Mouse (Mus musculus) forebrain, embryonic 11.5 days (tissue): ENCODE results near the gene Crnkl1. TPM values are rescaled to one million over a fixed set of nuclear protein-coding genes. Genes with fewer than 3 reads are reported as not detected.
A peak's percentile ranks its signal among the peaks of the same experiment; 100 is the strongest.

Experiments
- ATAC-seq: fragments of 200-750 bp; cut with Nextera tagmentation; replicated peaks from 2 replicates; pipeline ENCODE4 v1.8.0; 2017; ENCODE audit warnings: moderate TSS enrichment; ENCODE audit not compliant: low FRiP score
- DNase-seq: peaks from one replicate; pipeline ENCODE4 v3.0.0-alpha.2; 2017; ENCODE audit warnings: low spot score
- H3K27ac ChIP-seq: fragments of 300-500 bp; sonication (generic); 2 replicates; pipeline ENCODE4 v1.5.1; 2014; ENCODE audit warnings: low read depth, low read length
- H3K27me3 ChIP-seq: fragments of 300-500 bp; sonication (generic); 2 replicates; pipeline ENCODE4 v1.6.1; 2014; ENCODE audit warnings: mild to moderate bottlenecking, low read length, mixed read lengths; ENCODE audit not compliant: control insufficient read depth, insufficient read depth
- H3K36me3 ChIP-seq: fragments of 300-500 bp; sonication (generic); 2 replicates; pipeline ENCODE4 v1.6.1; 2014; ENCODE audit warnings: mild to moderate bottlenecking, low read length, moderate library complexity, mixed read lengths; ENCODE audit not compliant: control insufficient read depth, insufficient read depth
- H3K4me1 ChIP-seq: fragments of 300-500 bp; sonication (generic); replicated peaks from 2 replicates; pipeline ENCODE4 v1.6.1; 2014; ENCODE audit warnings: low read length, mixed read lengths; ENCODE audit not compliant: control insufficient read depth, insufficient read depth
- H3K4me2 ChIP-seq: fragments of 300-500 bp; sonication (generic); 2 replicates; pipeline ENCODE4 v1.6.1; 2014; ENCODE audit warnings: low read depth, mild to moderate bottlenecking, low read length, moderate library complexity, mixed read lengths; ENCODE audit not compliant: severe bottlenecking
- H3K4me3 ChIP-seq: fragments of 300-500 bp; sonication (generic); 2 replicates; pipeline ENCODE4 v1.5.1; 2014; ENCODE audit warnings: low read depth, low read length
- H3K9ac ChIP-seq: fragments of 300-500 bp; sonication (generic); 2 replicates; pipeline ENCODE4 v1.6.1; 2014; ENCODE audit warnings: low read length
- H3K9me3 ChIP-seq: fragments of 300-500 bp; sonication (generic); 2 replicates; pipeline ENCODE4 v1.6.1; 2016; ENCODE audit warnings: low read length, mixed read lengths; ENCODE audit not compliant: control insufficient read depth
- WGBS: fragments of 180-500 bp; shearing (Covaris S2); extraction: QIAGEN DNeasy Blood & Tissue Kit; methylation state at CpG from one replicate; pipeline ENCODE4 v1.1.7; 2014; 5-methylcytosine and 5-hydroxymethylcytosine counted together
- polyA plus RNA-seq: library from polyadenylated mRNA; unstranded; fragments of >200 nt; fragmentation: Nextera tagmentation; extraction: Ambion mirVana; gene quantifications from 2 replicates; pipeline ENCODE4 v1.2.1, GENCODE M21; 2014

The Crnkl1 gene
- polyA plus RNA-seq, 1 experiment from 2014 or later, result 45.0 TPM

DNA sequence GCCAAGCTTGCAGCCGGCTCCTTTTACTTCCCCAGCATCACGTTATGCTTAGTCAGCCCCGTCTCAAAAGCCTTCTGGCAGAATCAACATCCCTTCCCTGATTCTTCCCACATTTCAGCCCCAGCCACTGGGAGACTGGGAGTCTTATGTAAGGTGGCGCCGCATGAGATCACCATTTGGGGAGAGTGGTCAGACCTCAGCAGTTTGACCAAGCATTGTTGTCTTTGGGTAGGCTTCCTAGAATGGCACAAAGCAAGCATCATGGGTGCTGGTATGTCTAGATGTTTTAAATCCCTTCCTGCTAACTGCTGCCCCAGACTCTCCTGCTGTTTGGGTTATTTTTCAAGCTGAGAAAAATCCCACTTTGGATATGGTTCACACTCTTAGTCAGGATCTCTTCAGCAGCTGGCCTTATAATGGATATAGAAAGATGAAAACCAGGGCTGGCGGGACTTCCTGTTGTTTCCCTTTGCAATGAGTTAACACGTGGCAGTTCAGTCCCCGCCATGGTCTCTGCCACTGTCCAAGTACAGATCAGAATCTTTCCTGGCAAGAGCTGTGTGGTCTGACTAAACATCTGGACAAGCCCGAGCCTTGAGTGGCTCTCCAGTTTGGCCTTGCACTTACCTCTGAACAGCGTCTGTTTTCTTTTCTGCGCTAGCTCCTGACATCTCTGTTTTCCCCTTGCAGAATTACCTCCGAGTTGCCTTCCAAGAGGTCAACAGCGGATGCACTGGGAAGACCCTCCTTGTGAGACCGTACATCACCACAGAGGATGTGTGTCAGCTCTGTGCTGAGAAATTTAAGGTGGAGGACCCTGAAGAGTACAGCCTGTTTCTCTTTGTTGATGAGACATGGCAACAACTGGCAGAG lies 49.7 kb downstream of the Crnkl1 start:
- Histone ChIP-seq H3K9me3 (no peaks in the 10 kb centered on the region), H3K9ac (no peak overlapping the region), H3K27me3 (no peaks in the 10 kb centered on the region), H3K27ac (0 out of 2 replicates have a peak overlapping the region, but pooled peaks have one; percentile 31), H3K36me3 (no peaks in the 10 kb centered on the region; the same call in 1 of the 2 replicates), H3K4me2 (no peak overlapping the region), H3K4me3 (no peak overlapping the region), H3K4me1 (no peaks in the 10 kb centered on the region)
- WGBS, result 79% methylated on average over 14 of the region's 14 CpGs
- no peak for ATAC-seq
- no peak for DNase-seq

- ATAC-seq (no peak), DNase-seq (no peak)
- no peak overlapping the region for H3K9ac ChIP-seq
- no peak overlapping the region for H3K4me3 ChIP-seq
- 0 out of 2 replicates have a peak overlapping the region, but pooled peaks have one; percentile 31 for H3K27ac ChIP-seq
- H3K9me3 ChIP-seq, result no peaks in the 10 kb centered on the region
- H3K27me3 ChIP-seq, result no peaks in the 10 kb centered on the region
- H3K4me2 ChIP-seq, result no peak overlapping the region; the same call in 1 of the 2 replicates
- WGBS, result 38% methylated on average over 17 of the region's 17 CpGs
- H3K4me1 ChIP-seq, result no peaks in the 10 kb centered on the region
- no peaks in the 10 kb centered on the region; the same call in 1 of the 2 replicates for H3K36me3 ChIP-seq
These were observed 50.5 kb downstream of the Crnkl1 start for GRCm38 (mm10) chr2:145884036-145884912.

GRCm38 (mm10) chr2:145882398-145882797 lies 52.4 kb downstream of the Crnkl1 start:
- ATAC-seq (no peak), DNase-seq (no peak)
- 16% methylated on average over 2 of the region's 2 CpGs for WGBS
- Histone ChIP-seq H3K9ac (no peak overlapping the region), H3K4me2 (no peak overlapping the region), H3K27ac (no peak overlapping the region), H3K27me3 (no peaks in the 10 kb centered on the region), H3K4me1 (no peaks in the 10 kb centered on the region), H3K9me3 (no peaks in the 10 kb centered on the region), H3K36me3 (no peaks in the 10 kb centered on the region; the same call in 1 of the 2 replicates), H3K4me3 (no peak overlapping the region)

DNA sequence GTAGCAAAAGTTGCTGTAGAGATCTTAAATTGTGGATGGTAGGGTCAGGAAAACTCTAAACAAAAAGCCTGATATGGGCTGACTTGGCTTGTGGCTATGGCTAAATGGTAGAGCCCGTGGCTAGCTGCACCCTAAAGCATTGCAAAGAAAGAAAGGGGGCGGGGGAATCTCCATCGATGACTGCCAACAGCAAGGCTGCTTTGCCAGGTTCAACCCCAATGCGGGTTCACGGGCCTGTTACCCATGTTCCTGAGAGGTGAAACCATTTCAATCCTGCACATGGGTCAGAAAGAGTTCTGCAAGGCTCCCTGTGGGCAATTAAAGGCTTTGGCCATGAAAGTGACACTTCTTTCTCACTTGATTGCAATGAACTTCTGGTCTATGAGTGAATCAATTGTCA lies 52.9 kb downstream of the Crnkl1 start:
- ATAC-seq (no peak), DNase-seq (no peak)
- no peak overlapping the region for H3K4me3 ChIP-seq
- no peak overlapping the region for H3K4me2 ChIP-seq
- H3K9me3 ChIP-seq, result no peaks in the 10 kb centered on the region
- H3K27me3 ChIP-seq, result no peaks in the 10 kb centered on the region
- 83% methylated on average over 5 of the region's 5 CpGs for WGBS
- no peaks in the 10 kb centered on the region; the same call in 1 of the 2 replicates for H3K36me3 ChIP-seq
- no peaks in the 10 kb centered on the region for H3K4me1 ChIP-seq
- no peak overlapping the region for H3K27ac ChIP-seq
- no peak overlapping the region for H3K9ac ChIP-seq

DNA sequence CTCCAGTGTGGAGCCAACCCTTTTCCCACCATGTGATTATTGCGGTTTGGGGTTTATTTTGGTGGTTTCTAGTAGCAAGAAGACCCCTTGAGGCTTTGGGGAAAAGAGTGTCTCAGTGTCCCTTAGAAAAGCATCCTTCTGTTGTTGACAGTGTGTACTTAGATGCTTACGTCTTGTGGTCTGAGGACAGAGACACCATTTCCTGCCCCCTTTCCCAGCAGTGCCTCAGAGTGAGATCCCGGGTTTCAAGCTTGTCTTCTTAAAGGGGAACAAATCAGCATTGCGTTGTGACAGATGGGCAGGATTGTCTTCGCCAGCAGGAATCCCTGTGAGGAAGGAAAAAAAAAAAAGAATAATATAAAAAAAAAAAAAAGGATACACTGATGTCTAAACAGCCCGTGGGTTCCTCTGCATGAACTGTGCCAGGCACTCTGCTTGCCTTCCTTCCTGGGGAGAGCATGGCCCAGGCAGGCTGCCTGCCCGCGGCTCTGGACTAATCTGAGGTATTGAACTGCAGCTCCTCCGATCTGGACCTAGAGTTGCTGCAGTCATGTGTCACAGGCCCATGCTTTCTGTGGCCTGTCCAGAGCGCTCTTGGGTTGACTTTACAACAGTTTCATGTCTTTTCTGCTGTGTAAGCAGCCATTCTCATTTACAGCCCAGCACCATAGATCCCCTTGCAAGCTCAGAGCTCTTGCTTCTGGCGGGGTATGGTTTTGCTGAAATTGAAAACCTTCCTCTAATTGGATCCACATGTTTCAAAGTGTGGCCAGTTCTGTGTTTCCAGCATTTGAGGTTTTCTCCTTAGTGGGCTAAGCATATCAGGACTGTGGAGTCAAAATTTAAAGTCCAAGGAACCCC lies 53.7 kb downstream of the Crnkl1 start:
- Histone ChIP-seq H3K27me3 (no peaks in the 10 kb centered on the region), H3K4me1 (no peaks in the 10 kb centered on the region), H3K4me2 (no peak overlapping the region), H3K9ac (no peak overlapping the region), H3K9me3 (no peaks in the 10 kb centered on the region), H3K27ac (no peak overlapping the region), H3K4me3 (no peak overlapping the region), H3K36me3 (no peaks in the 10 kb centered on the region; the same call in 1 of the 2 replicates)
- DNase-seq (no peak), ATAC-seq (no peak)
- WGBS, result 78% methylated on average over 11 of the region's 11 CpGs

- DNase-seq (no peak), ATAC-seq (no peak)
- no peaks in the 10 kb centered on the region for H3K27me3 ChIP-seq
- no peak overlapping the region for H3K4me3 ChIP-seq
- no peaks in the 10 kb centered on the region for H3K4me1 ChIP-seq
- 92% methylated on average over 3 of the region's 3 CpGs for WGBS
- no peak overlapping the region for H3K4me2 ChIP-seq
- no peaks in the 10 kb centered on the region for H3K9me3 ChIP-seq
- H3K27ac ChIP-seq, result no peak overlapping the region
- H3K36me3 ChIP-seq, result no peaks in the 10 kb centered on the region; the same call in 1 of the 2 replicates
- H3K9ac ChIP-seq, result no peak overlapping the region
These were observed 57.6 kb downstream of the Crnkl1 start for GRCm38 (mm10) chr2:145877191-145877590.

DNA sequence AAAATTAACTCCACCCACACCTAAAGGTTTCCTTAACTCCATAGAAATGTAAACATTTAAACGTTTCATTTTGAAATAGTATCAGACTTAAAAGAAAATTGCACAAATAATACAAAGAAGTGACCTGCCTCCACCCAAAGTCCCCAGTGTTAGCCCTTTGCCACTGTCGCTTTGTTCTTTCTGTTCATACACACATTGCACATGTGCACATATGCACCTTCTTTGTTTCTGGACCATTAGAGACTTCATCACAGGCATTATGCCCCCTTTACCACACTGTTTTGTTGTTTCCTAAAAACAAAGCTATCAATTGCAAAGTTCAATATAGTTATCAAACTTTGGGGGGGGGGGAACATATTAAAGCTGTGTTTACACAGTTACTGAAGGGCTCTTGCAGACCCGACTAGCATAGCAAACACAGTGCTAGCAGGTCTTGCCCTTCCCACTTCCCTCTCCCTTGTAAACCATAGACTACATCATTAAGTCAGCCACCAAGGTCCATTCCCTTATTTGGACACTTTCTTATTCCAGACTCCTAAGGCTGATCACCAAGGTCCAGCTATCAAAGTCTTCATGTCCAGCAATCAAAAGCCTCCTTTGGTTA lies 59.8 kb downstream of the Crnkl1 start:
- H3K9ac ChIP-seq, result no peak overlapping the region
- WGBS, result 73% methylated on average over 3 of the region's 3 CpGs
- H3K36me3 ChIP-seq, result no peaks in the 10 kb centered on the region
- H3K4me1 ChIP-seq, result no peaks in the 10 kb centered on the region
- ATAC-seq (no peak), DNase-seq (no peak)
- no peak overlapping the region for H3K4me2 ChIP-seq
- H3K4me3 ChIP-seq, result no peak overlapping the region
- H3K27me3 ChIP-seq, result no peaks in the 10 kb centered on the region
- H3K27ac ChIP-seq, result no peak overlapping the region
- no peaks in the 10 kb centered on the region for H3K9me3 ChIP-seq
